17 mouse cellular contexts compared by ENCODE assay signal in the genomic region with DNA sequence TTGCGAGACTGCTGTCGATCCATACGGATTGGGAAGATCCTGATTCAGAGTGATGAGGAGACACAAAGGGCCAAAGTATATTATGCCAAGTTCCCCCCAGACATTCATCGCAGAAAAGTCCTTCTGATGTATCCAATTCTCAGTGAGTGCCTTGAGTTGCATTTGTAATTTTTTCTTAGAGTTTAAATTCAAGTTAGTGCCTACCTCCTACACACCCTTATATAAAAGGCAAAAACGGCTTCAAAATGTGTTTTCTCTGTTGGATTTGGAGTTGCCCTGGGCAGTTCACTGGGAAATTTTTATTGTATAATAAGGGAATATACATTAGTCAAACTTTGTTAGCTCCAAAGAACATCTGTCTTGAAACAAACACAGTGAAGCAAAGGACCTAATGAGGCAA.
"Had no signal": no experiment of that assay in that cellular context is flagged by ENCODE, and none has a peak within 500 bp of the region (broad histone marks: within the 10 kb centered on the region; RNA-seq: fewer than 3 reads in every experiment).

No protein-coding gene starts in this region.

- ATAC-seq: liver, embryonic 12.5 days; liver, postnatal 0 days; lung, postnatal 0 days; midbrain, embryonic 13.5 days; midbrain, embryonic 15.5 days; midbrain, embryonic 16.5 days had no signal

- DNase-seq: left cerebral cortex, postnatal 4 days; liver; liver, embryonic 13.5 days; liver, postnatal 0 days; lung, adult 18-20 months; lung, adult 2 months; lung, embryonic 14.5 days; lung, postnatal 10 days; lung, postnatal 14 days; lung, postnatal 36 days; lung, postnatal 4 days; midbrain, embryonic 14.5 days had no signal
